Mouse (Mus musculus) naive thymus-derived CD4-positive, alpha-beta T cell, adult 2 months (primary cell): ENCODE measurements around the gene Fmr1nb.
"Not testable (repeated sequence)": the region's sequence is repeated elsewhere in the genome, so short reads cannot be mapped to it uniquely, and the experiment has no call there.

Experiments
- DNase-seq: peaks from one replicate; pipeline ENCODE4 v3.0.0-alpha.2; 2011; ENCODE audit warnings: low read depth

Gene Fmr1nb

GRCm38 (mm10) chrX:68761606-68762005 lies at the start of gene Fmr1nb:
Gene Fmr1nb (plus strand): TSS chrX:68761839.
- no peak for DNase-seq

- DNase-seq = no peak
Measured at GRCm38 (mm10) chrX:68736902-68737301, 24.7 kb upstream of the Fmr1nb start.

GRCm38 (mm10) chrX:68740088-68740487 lies 21.6 kb upstream of the Fmr1nb start:
- DNase-seq = no peak

GRCm38 (mm10) chrX:68820449-68820848 lies 58.8 kb downstream of the Fmr1nb start:
- DNase-seq = not testable (repeated sequence)

GRCm38 (mm10) chrX:68821059-68821458 lies 59.4 kb downstream of the Fmr1nb start, which contains the start of gene Gm14698:
Gene Gm14698 (plus strand): TSS chrX:68821093.
- DNase-seq = not testable (repeated sequence)

- no peak for DNase-seq
Measured at GRCm38 (mm10) chrX:68839548-68840444, 78.2 kb downstream of the Fmr1nb start.
